Mouse (Mus musculus): ENCODE results near the gene Bcas3. TPM values are rescaled to one million over a fixed set of nuclear protein-coding genes. Genes with fewer than 3 reads are reported as not detected.

Bcas3 gene
- polyA plus RNA-seq, 1 experiment from 2014 or later, result 29.7 TPM

- H3K4me3 ChIP-seq (ENCODE audit: low read length), result no peak overlapping the region
- no peak overlapping the region for H3K9ac ChIP-seq (ENCODE audit: low read depth, low read length)
- 0 out of 2 replicates have a peak, but pooled peaks cover 2% of the 10 kb centered on the region for H3K27me3 ChIP-seq (replicated peaks; ENCODE audit: control insufficient read depth, insufficient read depth, low read length)
- H3K36me3 ChIP-seq (ENCODE audit: control insufficient read depth, insufficient read depth, low read length), result no peaks in the 10 kb centered on the region
- H3K27ac ChIP-seq (ENCODE audit: low read depth, low read length), result no peak overlapping the region
- ATAC-seq, result no peak
- no peak overlapping the region for H3K4me2 ChIP-seq (ENCODE audit: low read length)
- H3K9me3 ChIP-seq (ENCODE audit: control insufficient read depth, low read length), result no peaks in the 10 kb centered on the region
- no peaks in the 10 kb centered on the region; the same call in 1 of the 2 replicates for H3K4me1 ChIP-seq (ENCODE audit: control insufficient read depth, insufficient read depth, low read depth, low read length)
- WGBS, result 17% methylated on average over 6 of the region's 6 CpGs
Measured at GRCm38 (mm10) chr11:85720269-85720773, 367.4 kb downstream of the Bcas3 start.

GRCm38 (mm10) chr11:85721986-85722385 is 369.0 kb downstream of the Bcas3 start:
- ATAC-seq, result no peak
- 92% methylated on average over 4 of the region's 4 CpGs for WGBS
- Histone ChIP-seq H3K4me1 (ENCODE audit: control insufficient read depth, insufficient read depth, low read depth, low read length) (no peaks in the 10 kb centered on the region; the same call in 1 of the 2 replicates), H3K4me3 (ENCODE audit: low read length) (no peak overlapping the region), H3K9ac (ENCODE audit: low read depth, low read length) (no peak overlapping the region), H3K9me3 (ENCODE audit: control insufficient read depth, low read length) (no peaks in the 10 kb centered on the region), H3K27me3 (replicated peaks; ENCODE audit: control insufficient read depth, insufficient read depth, low read length) (0 out of 2 replicates have a peak, but pooled peaks cover 2% of the 10 kb centered on the region), H3K27ac (ENCODE audit: low read depth, low read length) (no peak overlapping the region), H3K4me2 (ENCODE audit: low read length) (no peak overlapping the region), H3K36me3 (ENCODE audit: control insufficient read depth, insufficient read depth, low read length) (no peaks in the 10 kb centered on the region)

- no peaks in the 10 kb centered on the region for H3K9me3 ChIP-seq (ENCODE audit: control insufficient read depth, low read length)
Measured at GRCm38 (mm10) chr11:85724159-85724558, 371.2 kb downstream of the Bcas3 start.

GRCm38 (mm10) chr11:85729725-85730124 is 376.8 kb downstream of the Bcas3 start:
- H3K9me3 ChIP-seq (ENCODE audit: control insufficient read depth, low read length), result no peaks in the 10 kb centered on the region
- no peaks in the 10 kb centered on the region for H3K4me1 ChIP-seq (ENCODE audit: control insufficient read depth, insufficient read depth, low read depth, low read length)
- H3K36me3 ChIP-seq (ENCODE audit: control insufficient read depth, insufficient read depth, low read length), result no peaks in the 10 kb centered on the region
- H3K4me3 ChIP-seq (ENCODE audit: low read length), result no peak overlapping the region
- H3K27me3 ChIP-seq (replicated peaks; ENCODE audit: control insufficient read depth, insufficient read depth, low read length), result no peaks in the 10 kb centered on the region
- no peak for ATAC-seq
- H3K9ac ChIP-seq (ENCODE audit: low read depth, low read length), result no peak overlapping the region
- no peak overlapping the region for H3K4me2 ChIP-seq (ENCODE audit: low read length)
- 69% methylated on average over 2 of the region's 2 CpGs for WGBS
- H3K27ac ChIP-seq (ENCODE audit: low read depth, low read length), result no peak overlapping the region

More at GRCm38 (mm10) chr11:85724159-85724558, 371.2 kb downstream of the Bcas3 start:
- no peak for ATAC-seq
- Histone ChIP-seq H3K9ac (ENCODE audit: low read depth, low read length) (no peak overlapping the region), H3K27ac (ENCODE audit: low read depth, low read length) (no peak overlapping the region), H3K4me1 (ENCODE audit: control insufficient read depth, insufficient read depth, low read depth, low read length) (no peaks in the 10 kb centered on the region; the same call in 1 of the 2 replicates), H3K4me2 (ENCODE audit: low read length) (no peak overlapping the region), H3K4me3 (ENCODE audit: low read length) (no peak overlapping the region), H3K36me3 (ENCODE audit: control insufficient read depth, insufficient read depth, low read length) (no peaks in the 10 kb centered on the region), H3K27me3 (replicated peaks; ENCODE audit: control insufficient read depth, insufficient read depth, low read length) (no peaks in the 10 kb centered on the region)
- WGBS, result 73% methylated on average over 6 of the region's 6 CpGs

- Histone ChIP-seq H3K4me3 (ENCODE audit: low read length) (no peak overlapping the region), H3K27ac (ENCODE audit: low read depth, low read length) (no peak overlapping the region), H3K4me2 (ENCODE audit: low read length) (no peak overlapping the region), H3K27me3 (replicated peaks; ENCODE audit: control insufficient read depth, insufficient read depth, low read length) (no peaks in the 10 kb centered on the region), H3K9ac (ENCODE audit: low read depth, low read length) (no peak overlapping the region), H3K36me3 (ENCODE audit: control insufficient read depth, insufficient read depth, low read length) (no peaks in the 10 kb centered on the region), H3K9me3 (ENCODE audit: control insufficient read depth, low read length) (no peaks in the 10 kb centered on the region), H3K4me1 (ENCODE audit: control insufficient read depth, insufficient read depth, low read depth, low read length) (no peaks in the 10 kb centered on the region)
- 78% methylated on average over 4 of the region's 4 CpGs for WGBS
- no peak for ATAC-seq
Measured at GRCm38 (mm10) chr11:85732462-85733012, 379.6 kb downstream of the Bcas3 start.

GRCm38 (mm10) chr11:85733577-85733976 is 380.6 kb downstream of the Bcas3 start:
- H3K4me3 ChIP-seq (ENCODE audit: low read length), result no peak overlapping the region
- 58% methylated on average over 3 of the region's 3 CpGs for WGBS
- H3K27me3 ChIP-seq (replicated peaks; ENCODE audit: control insufficient read depth, insufficient read depth, low read length), result no peaks in the 10 kb centered on the region

GRCm38 (mm10) chr11:85734317-85735211 is 381.6 kb downstream of the Bcas3 start:
- H3K27me3 ChIP-seq (replicated peaks; ENCODE audit: control insufficient read depth, insufficient read depth, low read length), result no peaks in the 10 kb centered on the region
- H3K4me1 ChIP-seq (ENCODE audit: control insufficient read depth, insufficient read depth, low read depth, low read length), result peaks cover 2% of the 10 kb centered on the region; the same call in 1 of the 2 replicates
- WGBS, result 55% methylated on average over 7 of the region's 7 CpGs
- no peaks in the 10 kb centered on the region for H3K36me3 ChIP-seq (ENCODE audit: control insufficient read depth, insufficient read depth, low read length)
- H3K4me3 ChIP-seq (ENCODE audit: low read length), result no peak overlapping the region
- no peak overlapping the region for H3K4me2 ChIP-seq (ENCODE audit: low read length)
- no peak overlapping the region for H3K9ac ChIP-seq (ENCODE audit: low read depth, low read length)
- no peak for ATAC-seq
- no peak overlapping the region for H3K27ac ChIP-seq (ENCODE audit: low read depth, low read length)
- H3K9me3 ChIP-seq (ENCODE audit: control insufficient read depth, low read length), result no peaks in the 10 kb centered on the region

More at GRCm38 (mm10) chr11:85733577-85733976, 380.6 kb downstream of the Bcas3 start:
- no peak overlapping the region for H3K27ac ChIP-seq (ENCODE audit: low read depth, low read length)
- no peaks in the 10 kb centered on the region for H3K4me1 ChIP-seq (ENCODE audit: control insufficient read depth, insufficient read depth, low read depth, low read length)
- H3K9me3 ChIP-seq (ENCODE audit: control insufficient read depth, low read length), result no peaks in the 10 kb centered on the region
- H3K36me3 ChIP-seq (ENCODE audit: control insufficient read depth, insufficient read depth, low read length), result no peaks in the 10 kb centered on the region
- H3K9ac ChIP-seq (ENCODE audit: low read depth, low read length), result no peak overlapping the region
- no peak for ATAC-seq
- no peak overlapping the region for H3K4me2 ChIP-seq (ENCODE audit: low read length)

GRCm38 (mm10) chr11:85737227-85737626 is 384.3 kb downstream of the Bcas3 start:
- H3K4me2 ChIP-seq (ENCODE audit: low read length), result no peak overlapping the region
- no peak overlapping the region for H3K9ac ChIP-seq (ENCODE audit: low read depth, low read length)
- no peaks in the 10 kb centered on the region for H3K36me3 ChIP-seq (ENCODE audit: control insufficient read depth, insufficient read depth, low read length)
- 59% methylated on average over 9 of the region's 9 CpGs for WGBS
- H3K4me1 ChIP-seq (ENCODE audit: control insufficient read depth, insufficient read depth, low read depth, low read length), result peaks cover 2% of the 10 kb centered on the region; the same call in 1 of the 2 replicates
- ATAC-seq, result no peak
- H3K9me3 ChIP-seq (ENCODE audit: control insufficient read depth, low read length), result no peaks in the 10 kb centered on the region
- H3K27ac ChIP-seq (ENCODE audit: low read depth, low read length), result no peak overlapping the region
- H3K27me3 ChIP-seq (replicated peaks; ENCODE audit: control insufficient read depth, insufficient read depth, low read length), result no peaks in the 10 kb centered on the region
- no peak overlapping the region for H3K4me3 ChIP-seq (ENCODE audit: low read length)

GRCm38 (mm10) chr11:85737893-85738292 is 384.9 kb downstream of the Bcas3 start:
- Histone ChIP-seq H3K9ac (ENCODE audit: low read depth, low read length) (no peak overlapping the region), H3K36me3 (ENCODE audit: control insufficient read depth, insufficient read depth, low read length) (no peaks in the 10 kb centered on the region), H3K4me2 (ENCODE audit: low read length) (no peak overlapping the region), H3K27ac (ENCODE audit: low read depth, low read length) (no peak overlapping the region), H3K4me3 (ENCODE audit: low read length) (no peak overlapping the region), H3K9me3 (ENCODE audit: control insufficient read depth, low read length) (no peaks in the 10 kb centered on the region), H3K27me3 (replicated peaks; ENCODE audit: control insufficient read depth, insufficient read depth, low read length) (no peaks in the 10 kb centered on the region), H3K4me1 (ENCODE audit: control insufficient read depth, insufficient read depth, low read depth, low read length) (peaks cover 2% of the 10 kb centered on the region; the same call in 1 of the 2 replicates)
- ATAC-seq, result no peak
- WGBS, result 43% methylated on average over 3 of the region's 3 CpGs
